Mouse (Mus musculus) spleen, adult 2 months (tissue): Measurements from ENCODE around the gene Zkscan17. TPM values are rescaled to one million over a fixed set of nuclear protein-coding genes. Genes with fewer than 3 reads are reported as not detected.

Experiments
- DNase-seq, 2 experiments: peaks; one replicate each; pipeline versions ENCODE4 v3.0.0 to v3.0.0-alpha.2; 2012 to 2021; ENCODE audit warnings: low spot score in 2 of 2, low read depth in 1 of 2
- H3K27ac ChIP-seq: fragments of 200-500 bp; 2 replicates; pipeline ENCODE4 v1.5.1; 2012; ENCODE audit warnings: low read length, inconsistent platforms; ENCODE audit not compliant: insufficient read depth
- H3K27me3 ChIP-seq: fragments of 200-500 bp; 2 replicates; pipeline ENCODE4 v1.6.1; 2012; ENCODE audit warnings: mild to moderate bottlenecking, moderate library complexity, low read length, inconsistent platforms; ENCODE audit not compliant: control insufficient read depth, insufficient read depth
- H3K36me3 ChIP-seq: fragments of 200-500 bp; 2 replicates; pipeline ENCODE4 v1.6.1; 2012; ENCODE audit warnings: mild to moderate bottlenecking, low read length, inconsistent platforms; ENCODE audit not compliant: control insufficient read depth, insufficient read depth
- H3K4me1 ChIP-seq: fragments of 200-500 bp; 2 replicates; pipeline ENCODE4 v1.6.1; 2011; ENCODE audit warnings: inconsistent platforms; ENCODE audit not compliant: control insufficient read depth, insufficient read depth, insufficient read length
- H3K4me3 ChIP-seq: fragments of 200-500 bp; 2 replicates; pipeline ENCODE4 v1.5.1; 2011; ENCODE audit warnings: mild to moderate bottlenecking, inconsistent platforms; ENCODE audit not compliant: insufficient read depth, insufficient read length; ENCODE audit errors: extremely low read depth
- CTCF ChIP-seq: fragments of 200-500 bp; IDR thresholded peaks from 2 replicates; pipeline ENCODE4 v1.5.1; 2011; ENCODE audit warnings: mild to moderate bottlenecking, inconsistent platforms; ENCODE audit not compliant: insufficient read depth, insufficient read length, insufficient replicate concordance; ENCODE audit errors: extremely low read depth
- POLR2A ChIP-seq: fragments of 200-500 bp; IDR thresholded peaks from 2 replicates; pipeline ENCODE4 v1.6.1; 2011; ENCODE audit warnings: low read depth, low read length, inconsistent platforms
- WGBS: fragments of 180-500 bp; shearing (Covaris S2); methylation state at CpG from one replicate; pipeline ENCODE4 v1.1.7; 2018; 5-methylcytosine and 5-hydroxymethylcytosine counted together
- polyA plus RNA-seq: library from polyadenylated mRNA; depleted of rRNA; stranded (reverse); fragments of >200 nt; gene quantifications from 2 replicates; pipeline ENCODE4 v1.2.3, GENCODE M21; 2012

Zkscan17 gene
- polyA plus RNA-seq, 1 experiment: 8.8 TPM

DNA sequence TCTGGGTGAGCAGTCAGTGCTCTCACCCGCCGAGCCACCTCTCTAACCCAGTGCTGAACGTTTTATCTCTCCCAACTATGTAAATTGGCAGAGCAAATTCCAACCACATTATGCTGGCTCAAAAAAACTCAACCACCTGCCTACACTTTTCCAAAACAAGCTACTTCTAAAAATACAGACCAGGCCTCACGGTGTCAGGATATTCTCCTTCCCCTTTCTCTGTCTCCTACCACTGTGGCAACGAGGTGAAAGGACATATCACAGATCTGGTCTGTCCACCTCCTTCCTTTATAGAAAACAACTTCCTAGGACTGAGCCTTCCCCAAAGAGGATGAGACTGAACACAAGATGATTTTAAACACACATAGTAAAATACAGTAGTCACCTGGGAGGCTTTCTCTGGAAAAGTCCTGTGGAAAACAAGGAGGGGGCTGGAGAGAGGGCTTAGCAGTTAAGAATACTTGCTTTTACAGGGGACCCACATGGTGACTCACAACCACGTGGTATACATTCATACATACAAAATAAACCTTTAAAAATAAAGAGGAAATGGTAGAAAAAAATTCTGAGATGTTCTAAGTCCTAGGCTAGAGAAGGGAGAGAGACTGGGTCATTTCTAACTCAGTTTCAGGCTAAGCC lies 29.8 kb downstream of the Zkscan17 start:
- no peak for DNase-seq
- TF ChIP-seq CTCF: no peak
- TF ChIP-seq POLR2A: no peak
- Histone ChIP-seq H3K36me3 (peaks cover 35% of the 10 kb centered on the region), H3K27me3 (no peaks in the 10 kb centered on the region), H3K4me1 (no peaks in the 10 kb centered on the region), H3K27ac (no peak overlapping the region), H3K4me3 (no peak overlapping the region)
- WGBS: 54% methylated on average over 6 of the region's 6 CpGs

DNA sequence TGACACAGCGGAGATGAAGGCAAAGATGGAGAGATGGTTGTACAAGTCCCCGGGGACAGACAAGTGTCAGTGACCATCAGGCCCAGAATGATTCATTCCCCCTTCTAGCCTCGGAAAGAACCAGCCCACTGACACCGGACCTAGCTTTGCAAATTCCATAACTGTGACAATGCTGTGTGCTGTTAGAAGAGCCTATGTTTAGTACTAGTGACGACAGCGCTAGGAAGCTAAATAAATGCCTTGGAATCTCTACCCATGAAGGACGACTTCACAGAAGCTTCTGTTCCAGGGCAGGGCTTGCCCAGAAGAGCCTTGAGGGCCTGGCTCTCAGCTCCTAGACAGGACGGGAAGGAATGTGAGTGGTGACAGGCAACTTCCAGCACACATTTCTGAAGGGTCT lies 40.3 kb downstream of the Zkscan17 start:
- Histone ChIP-seq H3K36me3 (peaks cover 16% of the 10 kb centered on the region), H3K27me3 (no peaks in the 10 kb centered on the region), H3K4me3 (no peak overlapping the region), H3K4me1 (no peaks in the 10 kb centered on the region), H3K27ac (no peak overlapping the region)
- TF ChIP-seq CTCF: no peak
- no peak for TF ChIP-seq POLR2A
- no peak for DNase-seq
- 89% methylated on average over 8 of the region's 8 CpGs for WGBS

DNA sequence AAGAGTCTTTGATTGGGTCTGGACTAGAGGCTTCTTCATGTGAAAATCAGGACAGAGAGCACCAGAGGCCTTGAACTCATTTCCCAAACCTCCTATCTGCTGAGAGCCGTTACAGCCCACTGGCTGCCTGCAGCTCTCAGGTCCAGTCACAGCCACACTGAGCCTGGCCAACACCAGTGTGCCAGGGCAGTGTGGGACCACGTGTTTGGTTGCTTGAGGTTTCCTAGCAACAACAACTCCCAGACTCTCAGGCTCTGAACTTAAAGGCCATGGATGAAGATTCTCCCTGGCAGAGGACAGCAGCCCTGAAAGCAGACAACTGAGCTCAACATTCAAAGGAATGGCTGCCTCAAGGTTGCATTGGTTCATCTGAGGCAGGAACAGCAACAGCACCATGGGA lies 40.9 kb downstream of the Zkscan17 start:
- DNase-seq: no peak
- TF ChIP-seq POLR2A (no peak), CTCF (no peak)
- H3K36me3 ChIP-seq: peaks cover 14% of the 10 kb centered on the region
- H3K27ac ChIP-seq: no peak overlapping the region
- WGBS: 73% methylated on average over 2 of the region's 2 CpGs
- H3K27me3 ChIP-seq: no peaks in the 10 kb centered on the region
- no peak overlapping the region for H3K4me3 ChIP-seq
- H3K4me1 ChIP-seq: no peaks in the 10 kb centered on the region

DNA sequence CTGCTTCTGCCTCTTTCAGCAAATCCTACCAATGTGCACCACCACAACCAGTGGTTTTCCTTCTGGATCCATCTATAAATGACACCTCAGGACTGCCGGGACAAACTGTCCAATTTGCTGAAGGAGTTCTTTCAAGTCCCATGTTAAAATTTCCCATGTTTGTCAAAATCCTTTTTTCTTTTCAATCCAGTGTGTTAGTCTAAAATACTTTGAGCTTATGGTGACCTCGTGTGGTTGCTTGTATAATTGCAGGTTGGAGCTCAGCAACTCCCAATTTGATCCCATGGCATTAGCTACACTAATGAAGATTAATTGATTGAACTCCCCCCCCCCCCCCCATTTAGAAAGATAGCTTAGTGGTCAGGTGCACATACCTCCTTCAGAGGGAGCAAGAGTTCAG lies 43.3 kb downstream of the Zkscan17 start:
- 8% methylated on average over 2 of the region's 2 CpGs for WGBS
- DNase-seq: peak in 1 of 2 experiments; percentile 26
- TF ChIP-seq CTCF (no peak), POLR2A (no peak)

DNA sequence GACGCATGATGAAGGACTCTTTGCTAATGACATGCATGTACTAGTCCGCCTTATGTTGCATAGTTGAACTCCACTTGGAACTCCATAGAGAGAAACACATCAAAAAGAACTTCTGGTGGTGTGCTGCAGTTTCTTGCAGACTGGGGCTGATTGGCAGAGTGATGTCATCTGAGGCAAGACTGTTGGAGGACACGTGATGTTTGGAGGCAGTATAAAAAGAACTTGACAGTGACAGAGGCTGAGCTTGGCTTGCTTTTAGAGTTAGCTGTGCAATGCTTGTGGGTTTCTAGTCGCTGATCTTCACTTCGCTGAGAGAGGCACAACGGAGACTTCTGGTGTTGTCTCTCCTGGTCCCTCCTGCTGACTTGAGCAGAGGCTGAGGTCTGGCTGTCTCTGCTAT lies 49.3 kb downstream of the Zkscan17 start:
- H3K27ac ChIP-seq: no peak overlapping the region
- H3K4me3 ChIP-seq: no peak overlapping the region
- H3K4me1 ChIP-seq: no peaks in the 10 kb centered on the region
- no peaks in the 10 kb centered on the region for H3K36me3 ChIP-seq
- WGBS: 71% methylated on average over 6 of the region's 6 CpGs
- no peaks in the 10 kb centered on the region for H3K27me3 ChIP-seq
- DNase-seq: no peak
- no peak for TF ChIP-seq POLR2A
- no peak for TF ChIP-seq CTCF

More for the DNA sequence above, 43.3 kb downstream of the Zkscan17 start:
- H3K4me1 ChIP-seq: no peaks in the 10 kb centered on the region
- H3K4me3 ChIP-seq: no peak overlapping the region
- no peak overlapping the region for H3K27ac ChIP-seq
- H3K36me3 ChIP-seq: peaks cover 12% of the 10 kb centered on the region
- H3K27me3 ChIP-seq: no peaks in the 10 kb centered on the region

DNA sequence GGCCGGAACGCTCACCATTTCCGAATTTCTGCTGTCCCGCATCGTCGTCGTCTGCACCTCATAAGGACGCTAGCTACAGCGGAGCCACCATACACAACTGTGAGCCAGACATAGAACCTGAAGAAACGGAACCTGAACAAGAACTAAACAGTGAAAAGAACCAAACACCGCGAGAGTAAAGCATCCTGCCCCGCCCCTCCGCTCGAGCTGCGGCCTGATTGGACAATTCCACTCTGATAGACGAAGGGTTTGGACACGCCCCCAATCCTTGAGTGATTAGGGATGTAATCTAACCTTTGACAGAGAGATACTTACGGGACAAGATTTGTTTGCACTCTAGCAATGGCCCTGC lies 54.2 kb downstream of the Zkscan17 start, which contains the start of gene Zfp867:
Gene Zfp867, minus strand, starts transcription at position 149 of the 352 bp plus-strand sequence.
- Histone ChIP-seq H3K4me3 (peak within 1 kb of the TSS; percentile 68), H3K27ac (peak within 1 kb of the TSS; percentile 21)

DNA sequence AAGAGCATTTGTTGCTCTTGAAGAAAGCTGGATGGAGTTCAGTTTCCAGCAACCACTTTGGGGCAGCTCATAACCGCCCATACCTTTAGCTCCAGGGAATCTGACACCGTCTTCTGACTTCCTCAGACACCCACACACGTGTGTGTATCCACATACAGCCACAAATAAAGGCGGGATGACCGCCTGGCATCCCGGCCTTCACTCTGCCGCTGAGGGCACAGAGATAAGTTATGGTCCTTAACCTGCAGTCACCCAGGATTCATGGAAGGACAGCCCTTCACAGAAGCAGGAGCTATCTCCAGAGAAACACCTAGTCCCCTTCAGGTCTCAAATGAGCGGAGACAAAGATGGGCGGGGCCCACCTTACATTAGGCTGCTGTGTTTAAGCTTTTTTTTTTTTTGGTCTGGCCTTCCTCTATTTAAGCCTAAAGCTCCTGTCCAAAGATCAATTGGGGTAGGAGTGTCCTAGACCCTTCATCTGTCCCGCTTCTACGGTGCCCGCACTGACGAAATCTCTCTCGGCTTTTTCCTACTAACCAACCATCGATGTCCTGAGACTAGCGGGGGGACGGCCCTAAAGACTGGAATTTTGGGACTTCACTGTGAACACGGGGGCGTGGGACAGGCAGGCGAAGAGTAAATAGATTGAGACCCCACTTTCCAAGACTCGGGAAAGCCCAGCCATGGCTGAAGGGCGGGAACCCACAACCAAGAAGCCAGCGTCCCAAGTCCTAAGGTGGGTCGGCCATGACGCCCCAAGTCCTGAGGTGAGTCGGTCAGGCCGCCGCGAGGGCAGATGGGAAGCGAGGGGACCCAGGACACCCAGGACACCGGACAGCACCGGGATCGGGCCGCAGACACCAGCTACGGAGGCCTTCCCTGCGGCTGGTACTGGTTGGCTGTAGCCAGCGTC lies 54.9 kb downstream of the Zkscan17 start:
- peak overlapping the region; percentile 21 for H3K27ac ChIP-seq
- TF ChIP-seq POLR2A (no peak), CTCF (no peak)
- WGBS: 9% methylated on average over 37 of the region's 37 CpGs
- H3K4me1 ChIP-seq: no peaks in the 10 kb centered on the region; the same call in 1 of the 2 replicates
- H3K36me3 ChIP-seq: no peaks in the 10 kb centered on the region
- peak overlapping the region; percentile 68 for H3K4me3 ChIP-seq
- H3K27me3 ChIP-seq: no peaks in the 10 kb centered on the region
- DNase-seq: no peak

More for the DNA sequence above, 54.2 kb downstream of the Zkscan17 start, which contains the start of gene Zfp867:
- no peaks in the 10 kb centered on the region; the same call in 1 of the 2 replicates for H3K4me1 ChIP-seq
- TF ChIP-seq POLR2A (peak; percentile 48; the same call in 1 of the 2 replicates), CTCF (no peak)
- DNase-seq: peak; percentile 70 to 87
- no peaks in the 10 kb centered on the region for H3K27me3 ChIP-seq
- under 1% methylated on average over 19 of the region's 19 CpGs for WGBS
- no peaks in the 10 kb centered on the region for H3K36me3 ChIP-seq
